Comparison of ENCODE assay signal across 11 mouse cellular contexts in genomic region chr9:113156707-113157106, GRCm38 (mm10).
DNase-seq lines count a peak whose midpoint lies in the region; ATAC-seq and TF ChIP-seq lines count a peak whose summit lies in the region.
"Had no signal": no experiment of that assay in that cellular context is flagged by ENCODE, and none has a peak within 500 bp of the region (broad histone marks: within the 10 kb centered on the region; RNA-seq: fewer than 3 reads in every experiment).

No protein-coding gene starts in this region.

- TF ChIP-seq POLR2A in heart, adult 2 months (IDR thresholded peaks at IDR 0.05; ENCODE audit: insufficient read depth, low read depth, low read length) = no peak

- intact Hi-C loops in heart, adult 2 months (cut with DNase I) = no loop called here

- no peaks in the 10 kb centered on the region for H3K4me1 ChIP-seq in heart, adult 2 months (ENCODE audit: control insufficient read depth, insufficient read depth, low read length)
- no peaks in the 10 kb centered on the region for H3K4me1 ChIP-seq in heart, embryonic 11.5 days (ENCODE audit: control insufficient read depth, insufficient read depth, low read length)
- peaks cover 5% of the 10 kb centered on the region; the same call in 1 of the 2 replicates for H3K4me1 ChIP-seq in limb, embryonic 11.5 days (ENCODE audit: control insufficient read depth, insufficient read depth, low read length)
- peaks cover 17% of the 10 kb centered on the region for H3K4me1 ChIP-seq in limb, embryonic 10.5 days

- no peak overlapping the region for H3K27ac ChIP-seq in heart, adult 2 months
- H3K27ac ChIP-seq in heart, embryonic 11.5 days (ENCODE audit: low read depth, low read length) = no peak overlapping the region
- H3K27ac ChIP-seq in limb, embryonic 11.5 days (replicated peaks; ENCODE audit: low read depth, low read length) = no peak overlapping the region
- no peak overlapping the region for H3K27ac ChIP-seq in limb, embryonic 10.5 days

- no peaks in the 10 kb centered on the region for H3K9me3 ChIP-seq in heart, embryonic 11.5 days (replicated peaks; ENCODE audit: control insufficient read depth, low read length)
- H3K9me3 ChIP-seq in limb, embryonic 11.5 days (ENCODE audit: control insufficient read depth, low read length) = no peaks in the 10 kb centered on the region
- no peaks in the 10 kb centered on the region for H3K9me3 ChIP-seq in limb, embryonic 10.5 days (replicated peaks)

- no peak for DNase-seq in heart, adult 2 months
- peak; percentile 38 for DNase-seq in limb, embryonic 11.5 days (ENCODE audit: low spot score)
- no peak for DNase-seq in limb, embryonic 10.5 days (ENCODE audit: low spot score)
- DNase-seq in ES-CJ7 (ENCODE audit: low read depth, low spot score) (peak; percentile 47), R1 (ENCODE audit: low read depth, low spot score) (peak; percentile 31)
- no peak for DNase-seq in adrenal gland, postnatal 10 days
- DNase-seq: cerebellum, adult 9-10 months; gastrocnemius, postnatal 36 days; lung, adult 2 months; thymus, postnatal 36 days had no signal

- no peak for ATAC-seq in heart, embryonic 11.5 days (replicated peaks; ENCODE audit: insufficient number of reproducible peaks, low FRiP score, low TSS enrichment)
- ATAC-seq in limb, embryonic 11.5 days (ENCODE audit: insufficient number of reproducible peaks, low FRiP score, low TSS enrichment, low read depth) = no peak

- H3K4me2 ChIP-seq in heart, embryonic 11.5 days = no peak overlapping the region
- H3K4me2 ChIP-seq in limb, embryonic 11.5 days (ENCODE audit: low read depth, severe bottlenecking) = no peak overlapping the region

- no peak for TF ChIP-seq EP300 in heart, adult 2 months (IDR thresholded peaks at IDR 0.05; ENCODE audit: insufficient read depth, low read depth, low read length)

- no peak overlapping the region for H3K4me3 ChIP-seq in heart, adult 2 months
- no peak overlapping the region for H3K4me3 ChIP-seq in heart, embryonic 11.5 days (ENCODE audit: low read depth, low read length)
- H3K4me3 ChIP-seq in limb, embryonic 11.5 days (ENCODE audit: low read depth, low read length) = no peak overlapping the region
- H3K4me3 ChIP-seq in limb, embryonic 10.5 days = no peak overlapping the region

- H3K36me3 ChIP-seq in heart, adult 2 months (ENCODE audit: control insufficient read depth, insufficient read depth, low read length) = no peaks in the 10 kb centered on the region
- H3K36me3 ChIP-seq in heart, embryonic 11.5 days (ENCODE audit: control insufficient read depth, insufficient read depth, low read length) = no peaks in the 10 kb centered on the region
- H3K36me3 ChIP-seq in limb, embryonic 11.5 days (ENCODE audit: control insufficient read depth, insufficient read depth, low read length) = no peaks in the 10 kb centered on the region
- no peaks in the 10 kb centered on the region for H3K36me3 ChIP-seq in limb, embryonic 10.5 days

- 57% methylated on average over 3 of the region's 3 CpGs for WGBS in heart, adult 2 months
- WGBS in heart, embryonic 11.5 days (ENCODE audit: insufficient replicate concordance) = 55% methylated on average over 3 of the region's 3 CpGs
- 76% methylated on average over 3 of the region's 3 CpGs for WGBS in limb, embryonic 11.5 days
- 69% methylated on average over 3 of the region's 3 CpGs for WGBS in limb, embryonic 10.5 days

- H3K27me3 ChIP-seq in heart, adult 2 months (ENCODE audit: control insufficient read depth, insufficient read depth, low read length) = no peaks in the 10 kb centered on the region
- H3K27me3 ChIP-seq in heart, embryonic 11.5 days (ENCODE audit: control insufficient read depth, insufficient read depth, low read length) = no peaks in the 10 kb centered on the region
- no peaks in the 10 kb centered on the region for H3K27me3 ChIP-seq in limb, embryonic 11.5 days (ENCODE audit: control insufficient read depth, insufficient read depth, low read length)
- H3K27me3 ChIP-seq in limb, embryonic 10.5 days (ENCODE audit: low read depth, poor library complexity, severe bottlenecking) = no peaks in the 10 kb centered on the region

- peak; percentile 29 for TF ChIP-seq CTCF in heart, adult 2 months (IDR thresholded peaks at IDR 0.05)

- H3K9ac ChIP-seq in heart, adult 2 months (ENCODE audit: low read depth, low read length) = no peak overlapping the region
- H3K9ac ChIP-seq in heart, embryonic 11.5 days (ENCODE audit: low read depth, low read length) = no peak overlapping the region
- H3K9ac ChIP-seq in limb, embryonic 11.5 days (ENCODE audit: low read length) = no peak overlapping the region

- no peaks in the 10 kb centered on the region for H3K79me2 ChIP-seq in heart, adult 2 months (replicated peaks; ENCODE audit: control insufficient read depth, insufficient read depth, low read length)

Comparison
In these comparisons a context has a peak if more than half of its experiments do, and no peak if none do; other contexts are left out.
1. DNase-seq: peak in limb, embryonic 11.5 days (single experiment), ES-CJ7 (single experiment) and R1 (single experiment); none in heart, adult 2 months (0 of 2), limb, embryonic 10.5 days (single experiment) and adrenal gland, postnatal 10 days (single experiment).